In genomic region chr11:93968005-93968847, GRCm38 (mm10) we compare ENCODE assay signal across 8 mouse cellular contexts. TPM values are rescaled to one million over a fixed set of nuclear protein-coding genes. Genes with fewer than 3 reads are reported as not detected.
DNase-seq lines count a peak whose midpoint lies in the region; ATAC-seq and TF ChIP-seq lines count a peak whose summit lies in the region.

TSS of gene Gm20390 (minus strand) at chr11:93968293.
TSS of gene Nme1 (minus strand) at chr11:93968521.

- H3K36me3 ChIP-seq in hindbrain, embryonic 10.5 days = peaks cover 30% of the 10 kb centered on the region
- no peaks in the 10 kb centered on the region for H3K36me3 ChIP-seq in lung, postnatal 0 days (ENCODE audit: insufficient read depth, low read length)

- peak within 1 kb of the TSS; percentile 54 for H3K9ac ChIP-seq in lung, postnatal 0 days (replicated peaks; ENCODE audit: low read depth)

- peak; percentile 90 for ATAC-seq in frontal cortex, adult (ENCODE audit: low TSS enrichment)
- peak; percentile 98 for ATAC-seq in lung, postnatal 0 days

- peak within 1 kb of the TSS; percentile 77 for H3K4me3 ChIP-seq in hindbrain, embryonic 10.5 days
- peak within 1 kb of the TSS; percentile 70 for H3K4me3 ChIP-seq in lung, postnatal 0 days (ENCODE audit: low read depth, low read length)

- H3K27ac ChIP-seq in hindbrain, embryonic 10.5 days = peak within 1 kb of the TSS; percentile 92
- H3K27ac ChIP-seq in lung, postnatal 0 days (ENCODE audit: low read length) = peak within 1 kb of the TSS; percentile 73

- peak; percentile 94 for TF ChIP-seq EP300 in lung, postnatal 0 days (IDR thresholded peaks at IDR 0.05)

- peak; percentile 94 for TF ChIP-seq CTCF in lung, postnatal 0 days (IDR thresholded peaks at IDR 0.05)

- WGBS in hindbrain, embryonic 10.5 days = under 1% methylated on average over 40 of the region's 40 CpGs
- WGBS in lung, postnatal 0 days = under 1% methylated on average over 40 of the region's 40 CpGs

- peaks cover 19% of the 10 kb centered on the region for H3K4me1 ChIP-seq in hindbrain, embryonic 10.5 days (replicated peaks)
- no peaks in the 10 kb centered on the region for H3K4me1 ChIP-seq in lung, postnatal 0 days (ENCODE audit: insufficient read depth, low read depth, low read length)

- peak within 1 kb of the TSS; percentile 82 for H3K4me2 ChIP-seq in lung, postnatal 0 days (replicated peaks; ENCODE audit: low read depth, low read length)

- no peaks in the 10 kb centered on the region for H3K27me3 ChIP-seq in hindbrain, embryonic 10.5 days (ENCODE audit: insufficient read depth, poor library complexity, severe bottlenecking)
- no peaks in the 10 kb centered on the region for H3K27me3 ChIP-seq in lung, postnatal 0 days (replicated peaks; ENCODE audit: insufficient read depth, low read length)

- DNase-seq in MN1 (ENCODE audit: low spot score) = peak; percentile 98
- peak; percentile 99 for DNase-seq in cerebellum, adult 9-10 months
- DNase-seq in hindbrain, embryonic 10.5 days (ENCODE audit: low spot score) = peak; percentile 98
- peak; percentile 97 for DNase-seq in layer of hippocampus, adult 9-11 months
- DNase-seq in lung, postnatal 0 days (ENCODE audit: low spot score) = peak; percentile 99
- peak; percentile 96 for DNase-seq in ovary, postnatal 14 days (ENCODE audit: low spot score)
- peak; percentile 98 for DNase-seq in thymus, postnatal 14 days

- H3K9me3 ChIP-seq in hindbrain, embryonic 10.5 days = no peaks in the 10 kb centered on the region
- H3K9me3 ChIP-seq in lung, postnatal 0 days (ENCODE audit: low read length) = no peaks in the 10 kb centered on the region

RNA-seq across cellular contexts. Expression of gene Gm20390, which starts in this region (rescaled TPM):
- polyA plus RNA-seq in hindbrain, embryonic 10.5 days (2016; fragmentation: Nextera tagmentation; extraction: Ambion mirVana) = 482 and 501 TPM in 2 replicates
- polyA plus RNA-seq in lung, postnatal 0 days (2015; fragmentation: Nextera tagmentation; extraction: Ambion mirVana) = 91.0 and 120 TPM in 2 replicates

RNA-seq across cellular contexts. Expression of gene Nme1, which starts in this region (rescaled TPM):
- polyA plus RNA-seq in hindbrain, embryonic 10.5 days (2016; fragmentation: Nextera tagmentation; extraction: Ambion mirVana) = 314 and 317 TPM in 2 replicates
- 35.2 and 42.4 TPM in 2 replicates for polyA plus RNA-seq in lung, postnatal 0 days (2015; fragmentation: Nextera tagmentation; extraction: Ambion mirVana)

Comparison
In these comparisons a context has a peak if more than half of its experiments do, and no peak if none do; other contexts are left out.
1. Peak in every context shown above with its lines: DNase-seq, ATAC-seq, H3K4me3 ChIP-seq and H3K27ac ChIP-seq.